Mouse (Mus musculus) G1E (cell line): ENCODE data around the gene 4833439L19Rik.

Source experiments
- CTCF ChIP-seq: IDR thresholded peaks from 2 replicates; pipeline ENCODE4 v1.5.1; 2012; ENCODE audit warnings: low read depth, low read length, inconsistent platforms, mixed read lengths
- POLR2AphosphoS5 ChIP-seq: IDR thresholded peaks from 2 replicates; pipeline ENCODE4 v1.6.1; 2012; ENCODE audit warnings: low read depth, low read length, inconsistent platforms; ENCODE audit not compliant: insufficient replicate concordance
- TAL1 ChIP-seq: conservative IDR thresholded peaks from 2 replicates; pipeline ENCODE4 v1.6.1; 2012; ENCODE audit warnings: low read depth, low read length, inconsistent platforms, mixed read lengths

GRCm38 (mm10) chr13:54596870-54597269, 31.6 kb upstream of the 4833439L19Rik start:
- no peak for TF ChIP-seq CTCF
- no peak for TF ChIP-seq TAL1
- no peak for TF ChIP-seq POLR2AphosphoS5
